Mouse (Mus musculus): ENCODE data around the gene Itch. TPM values are rescaled to one million over a fixed set of nuclear protein-coding genes. Genes with fewer than 3 reads are reported as not detected.

Itch gene
- polyA plus RNA-seq, 3 experiments from 2014 or later = 52.0 to 68.2 (median 58.8) TPM

DNA sequence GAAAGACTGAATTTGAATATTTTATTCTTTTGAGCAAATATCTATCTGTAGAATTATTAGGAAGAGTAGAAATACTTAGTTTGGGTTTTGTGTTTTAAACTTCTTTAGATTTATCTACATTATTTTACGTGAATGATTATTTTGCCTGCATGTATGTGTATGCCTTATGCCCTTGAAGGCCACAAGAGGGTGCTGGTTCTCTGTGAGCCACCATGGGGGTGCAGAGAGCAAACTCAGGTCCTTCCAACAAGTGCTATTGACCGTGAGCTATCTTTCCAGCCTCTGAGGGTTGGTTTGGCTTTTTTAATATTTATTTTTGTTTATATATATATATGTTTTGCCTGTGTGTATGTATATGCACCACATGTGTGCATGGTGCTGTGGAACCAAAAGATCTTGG is 74.1 kb downstream of the Itch start:
- ATAC-seq = peak; percentile 35

DNA sequence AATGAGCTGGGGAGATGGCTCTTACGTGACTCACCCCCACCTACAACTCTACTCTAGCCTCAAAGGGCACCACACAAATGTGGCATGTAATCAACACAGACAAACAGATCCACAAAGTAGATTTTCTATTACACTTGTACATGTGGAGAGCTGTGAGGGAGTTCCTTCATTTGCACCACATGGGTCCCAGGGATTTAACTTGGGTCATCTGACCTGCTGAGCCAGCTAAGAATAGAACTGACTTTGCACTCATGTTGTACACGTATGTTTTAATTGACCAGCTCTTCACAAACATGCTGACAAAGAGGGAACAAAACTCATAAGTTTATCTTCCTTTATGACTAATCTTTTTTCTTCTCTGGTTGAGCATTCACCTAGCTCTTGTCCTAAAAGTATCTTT is 89.8 kb downstream of the Itch start:
- ATAC-seq = no peak

- ATAC-seq = no peak
These were observed 91.4 kb downstream of the Itch start for GRCm38 (mm10) chr2:155224721-155225120.

DNA sequence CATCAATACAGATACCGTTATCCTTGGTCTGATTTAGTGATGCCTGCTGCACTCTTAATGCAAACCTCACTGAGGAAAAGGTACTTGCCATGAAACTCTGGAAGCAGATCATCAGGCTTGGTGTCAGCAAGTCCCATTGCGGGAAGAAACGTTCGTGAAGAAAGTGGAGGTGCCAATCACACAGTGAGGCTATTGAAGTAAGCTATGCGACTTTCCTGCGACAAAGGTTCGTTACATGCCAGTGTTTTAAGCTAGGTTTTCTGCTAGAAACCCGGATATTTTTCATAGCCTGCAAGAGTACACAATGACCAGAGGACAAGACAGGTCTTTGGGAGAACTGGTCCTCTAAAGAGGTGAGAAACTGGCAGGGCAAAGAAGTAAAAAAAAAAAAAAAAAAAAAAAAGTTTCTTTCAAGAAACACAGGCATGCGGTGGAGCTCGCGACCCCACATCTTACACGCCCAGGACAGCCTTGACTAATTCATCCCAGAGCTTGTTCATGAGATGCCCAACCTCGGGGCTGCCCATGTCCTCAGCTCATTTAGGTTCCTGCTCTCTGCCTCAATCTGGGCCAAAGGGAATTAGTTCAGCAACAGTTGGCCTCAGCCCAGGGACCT is 102.5 kb downstream of the Itch start:
- peak; percentile 46 for ATAC-seq

DNA sequence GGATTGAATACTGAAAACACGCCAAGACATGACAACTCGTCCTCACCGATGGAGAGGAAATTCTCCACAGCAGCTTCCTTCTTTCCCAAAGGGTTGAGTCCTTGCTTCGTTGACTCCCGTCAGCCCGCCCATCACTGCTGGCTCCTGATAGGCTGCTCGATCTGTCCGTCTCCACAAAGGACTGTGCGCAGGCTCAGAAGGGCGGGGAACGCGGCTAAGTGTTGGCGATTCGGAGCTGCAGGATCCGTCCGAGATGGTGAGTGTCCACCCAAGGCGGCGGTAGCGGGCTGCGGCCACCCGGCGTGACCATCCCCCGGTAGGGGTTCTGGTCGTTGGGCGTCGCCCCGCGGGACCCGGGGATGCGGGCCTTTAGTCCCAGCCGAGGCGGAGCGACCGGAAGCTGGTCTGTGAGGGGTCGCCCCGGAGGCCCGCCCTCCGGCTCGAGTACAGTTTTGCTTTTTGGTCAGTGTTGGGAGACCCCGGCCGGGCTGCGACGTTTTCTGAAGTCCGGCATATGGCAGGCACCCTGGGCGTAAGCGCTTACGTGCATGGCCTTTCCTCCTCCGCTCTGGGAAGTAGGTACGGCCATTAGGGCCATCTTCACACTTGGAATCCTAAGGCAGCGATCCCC is 103.2 kb downstream of the Itch start, which contains the start of gene Dynlrb1:
Gene Dynlrb1 (plus strand): TSS at position 172 of the 631 bp plus-strand sequence.
- ATAC-seq = peak; percentile 96

DNA sequence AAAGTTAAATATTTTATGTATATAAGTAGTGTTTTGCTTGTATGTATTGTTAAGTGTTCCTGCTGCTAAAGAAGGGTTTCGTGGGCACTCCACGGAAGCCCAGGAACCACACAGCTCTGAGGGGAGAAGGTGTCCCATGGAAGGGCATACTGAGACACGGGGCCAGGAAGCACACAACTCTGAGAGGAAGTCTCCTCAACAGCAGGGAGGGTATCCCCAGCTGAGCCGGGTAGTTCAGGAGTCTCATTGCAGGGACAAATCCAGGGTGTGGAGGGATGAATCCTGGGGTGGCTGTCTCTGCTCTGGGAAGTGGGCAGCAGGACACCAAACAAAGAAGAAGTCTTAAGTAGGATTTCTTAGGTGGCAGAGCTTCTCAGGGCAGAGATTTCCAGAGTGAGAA is 104.0 kb downstream of the Itch start:
- ATAC-seq = peak; percentile 20

GRCm38 (mm10) chr2:155240915-155241314 is 107.6 kb downstream of the Itch start:
- no peak for ATAC-seq

- no peak for ATAC-seq
These were observed 109.1 kb downstream of the Itch start for GRCm38 (mm10) chr2:155242296-155242855.

DNA sequence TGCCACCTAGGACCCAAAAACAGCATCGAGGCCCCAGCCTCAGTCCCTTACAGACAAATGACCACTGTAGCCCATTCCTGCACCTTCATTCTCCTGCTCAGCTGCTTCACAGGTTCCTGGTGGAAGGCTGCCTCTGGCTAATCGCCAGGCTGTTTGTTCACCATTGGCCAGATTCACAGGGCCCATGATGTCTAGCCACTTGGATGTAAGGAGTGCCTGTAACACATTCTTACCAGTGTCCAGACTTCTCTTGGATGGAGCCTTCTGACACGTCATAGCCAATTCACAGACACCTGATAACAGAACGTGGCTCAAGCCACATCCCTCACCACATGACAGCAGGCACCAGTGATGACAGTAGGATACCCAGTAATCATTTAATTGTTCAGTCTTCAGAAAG is 112.9 kb downstream of the Itch start:
- no peak for ATAC-seq

DNA sequence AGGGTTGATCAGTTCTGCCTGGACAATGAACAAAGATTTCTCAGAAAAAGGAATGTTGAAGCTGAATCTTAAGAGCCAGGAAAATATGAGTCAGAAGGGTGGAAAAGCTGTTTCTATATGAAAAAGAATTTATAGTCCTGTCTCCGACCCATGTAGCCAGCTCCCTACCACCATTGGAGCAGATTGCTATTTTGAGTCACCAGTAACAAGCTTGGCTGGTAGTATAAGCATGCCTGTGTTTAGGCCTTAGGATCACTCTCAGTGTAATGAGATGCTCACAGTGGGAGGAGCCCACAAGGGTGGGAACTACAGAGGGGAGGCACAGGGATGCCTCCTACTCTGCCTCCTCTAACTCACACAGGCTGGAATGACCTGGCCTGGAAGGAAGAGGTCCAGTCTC is 114.9 kb downstream of the Itch start:
- ATAC-seq = no peak

- ATAC-seq = no peak
These were observed 115.4 kb downstream of the Itch start for GRCm38 (mm10) chr2:155248718-155249117.

- no peak for ATAC-seq
These were observed 116.3 kb downstream of the Itch start for GRCm38 (mm10) chr2:155249588-155249987.

- ATAC-seq = no peak
These were observed 132.2 kb downstream of the Itch start for GRCm38 (mm10) chr2:155265526-155265925.

DNA sequence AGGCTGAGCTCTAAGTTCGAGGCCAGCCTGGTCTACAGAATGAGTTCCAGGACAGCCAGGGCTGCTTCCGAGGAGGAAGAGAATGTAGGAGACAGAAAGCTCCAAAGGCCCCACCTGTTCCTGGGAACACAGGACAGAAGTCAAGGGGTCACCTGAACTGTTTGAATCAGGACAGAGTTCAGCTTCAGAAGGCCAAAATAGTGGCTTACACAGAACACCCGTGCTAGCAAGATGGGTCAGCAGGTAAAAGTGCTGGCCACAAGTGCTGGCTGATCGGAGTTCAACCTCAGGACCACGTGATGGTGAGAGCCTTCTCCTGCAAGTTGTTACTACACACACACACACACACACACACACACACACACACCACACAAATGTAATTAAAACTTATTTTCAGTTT is 133.6 kb downstream of the Itch start:
- ATAC-seq = no peak

DNA sequence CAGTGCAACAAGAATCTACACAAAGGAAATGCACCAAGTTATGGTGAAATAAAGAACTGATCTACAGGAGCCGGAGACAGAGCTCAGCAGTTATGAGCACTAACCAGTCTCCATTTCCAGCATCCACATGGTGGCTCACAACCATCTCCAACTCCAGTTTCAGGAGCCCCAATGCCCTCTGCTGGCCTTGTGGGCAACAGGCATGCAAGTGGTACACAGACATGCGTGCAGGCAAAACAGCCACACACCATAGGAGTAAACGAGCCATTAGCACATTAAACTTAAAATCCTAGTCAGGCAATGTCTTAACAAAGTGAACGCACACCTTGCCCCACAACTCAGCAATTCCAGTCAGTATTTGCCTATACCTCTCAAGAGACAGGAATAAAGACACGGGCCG is 138.6 kb downstream of the Itch start:
- ATAC-seq = no peak

DNA sequence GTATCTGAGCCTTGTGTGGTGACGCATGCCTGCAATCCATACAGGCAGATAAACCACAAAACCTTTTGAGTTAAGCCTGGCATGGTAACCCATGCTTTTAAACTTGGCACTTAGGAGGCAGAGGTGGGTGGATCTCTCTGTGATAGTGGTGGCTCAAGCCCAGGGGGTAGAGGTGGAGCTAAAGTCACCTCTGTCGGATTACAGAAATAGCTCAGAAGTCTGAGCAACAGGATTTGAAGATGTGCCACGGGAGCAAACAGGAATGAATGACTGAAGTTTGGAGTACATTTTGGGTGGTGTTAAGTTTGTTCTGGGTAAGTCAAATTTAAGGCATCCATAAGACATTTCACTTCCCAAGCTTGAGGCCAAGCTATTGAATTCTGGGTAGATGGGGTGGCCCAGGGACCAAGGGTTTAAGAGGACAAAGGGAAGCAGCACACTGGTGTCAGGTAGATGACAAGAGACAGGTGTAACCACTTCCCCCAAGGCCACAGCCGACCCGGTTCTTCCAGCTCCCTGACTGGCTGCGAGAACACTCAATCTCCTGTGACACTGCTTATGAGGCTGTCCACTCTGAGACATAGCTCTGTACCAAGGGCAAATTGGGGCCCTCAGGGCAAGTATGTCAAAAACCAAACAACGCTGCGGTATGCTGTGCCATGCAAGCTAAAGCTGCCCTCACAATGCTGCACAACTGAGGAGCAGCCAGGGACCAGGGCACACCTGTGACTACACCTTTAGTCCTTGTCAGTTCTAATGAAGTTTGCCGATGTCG is 139.3 kb downstream of the Itch start:
- no peak for ATAC-seq

DNA sequence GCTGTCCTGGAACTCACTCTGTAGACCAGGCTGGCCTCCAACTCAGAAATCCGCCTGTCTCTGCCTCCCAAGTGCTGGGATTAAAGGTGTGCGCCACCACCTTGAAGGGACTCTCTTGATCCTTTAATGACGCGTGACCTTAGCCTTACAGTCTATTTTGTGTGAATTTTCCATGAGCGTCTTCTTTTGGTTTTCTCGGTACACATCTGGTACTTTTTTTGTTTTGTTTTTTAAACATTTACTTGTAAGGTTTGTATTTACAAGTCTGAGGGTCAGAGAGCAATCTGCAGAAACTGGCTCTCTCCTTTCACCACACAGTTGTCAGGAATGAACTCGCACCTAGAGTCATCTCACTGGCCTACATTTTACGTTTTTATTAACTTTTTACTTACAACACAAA is 140.3 kb downstream of the Itch start:
- no peak for ATAC-seq

DNA sequence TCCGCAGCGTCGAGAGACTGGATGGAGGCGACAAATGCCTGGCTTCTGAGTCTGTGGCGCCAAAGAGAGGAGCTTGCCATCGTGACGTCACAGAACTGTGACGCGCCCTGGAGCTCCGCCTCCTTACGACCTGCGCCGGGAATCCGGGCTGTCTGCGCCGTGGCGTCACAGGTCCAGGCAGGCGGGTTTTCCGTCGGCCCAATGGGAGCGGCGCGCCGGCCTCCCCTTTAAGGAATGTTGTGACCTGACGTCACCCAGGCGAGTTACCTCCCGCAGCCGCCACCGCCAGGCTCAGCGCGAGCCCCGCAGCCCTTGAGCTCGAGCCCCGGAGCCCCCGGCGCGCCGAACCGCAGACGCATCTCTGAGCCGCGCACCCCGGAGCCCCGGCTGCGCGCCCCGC is 142.9 kb downstream of the Itch start, which contains the start of gene Map1lc3a:
Gene Map1lc3a (plus strand): TSS at position 103 of the 400 bp plus-strand sequence.
- ATAC-seq = peak; percentile 93

Other genes starting within 250 kb of the Itch start
- 100 to 1,000 TPM in 2 of 3 experiments, 10 to 100 TPM in 1; 83.5 to 120 (median 105) TPM for gene Eif2s2, start 240.6 kb upstream of the Itch start, polyA plus RNA-seq (2017; shearing (Covaris generic))
- gene Gm14226, start 115.2 kb upstream of the Itch start, polyA plus RNA-seq (2017; shearing (Covaris generic)) = under 1 TPM in 1 of 3 experiments, not detected in 2; 0.17 TPM
- 10 to 100 TPM; 26.3 to 55.1 (median 40.2) TPM for gene Ahcy, start 59.0 kb upstream of the Itch start, polyA plus RNA-seq (2017; shearing (Covaris generic))
- gene Dynlrb1, start 103.0 kb downstream of the Itch start, polyA plus RNA-seq (2017; shearing (Covaris generic)) = 100 to 1,000 TPM; 260 to 401 (median 321) TPM
- gene Map1lc3a, start 142.8 kb downstream of the Itch start, polyA plus RNA-seq (2017; shearing (Covaris generic)) = 1 to 10 TPM in 2 of 3 experiments, not detected in 1; 1.4 to 2.5 TPM
- 10 to 100 TPM; 35.0 to 47.1 (median 35.4) TPM for gene Pigu, start 223.9 kb downstream of the Itch start, polyA plus RNA-seq (2017; shearing (Covaris generic))
- 1 to 10 TPM in 2 of 3 experiments, under 1 TPM in 1; 0.84 to 1.9 (median 1.2) TPM for gene Trp53inp2, start 247.6 kb downstream of the Itch start, polyA plus RNA-seq (2017; shearing (Covaris generic))

All from inflammation-experienced regulatory T-cells, adult 6 months (primary cell).